Mouse (Mus musculus) embryo, embryonic 10.5 days (tissue): ENCODE results near the gene Rph3a.

Experiments
- DNase-seq: peaks from one replicate; pipeline ENCODE4 v3.0.0-alpha.2; 2015; ENCODE audit warnings: low spot score

The Rph3a gene

GRCm38 (mm10) chr5:121009811-121010569 lies at the start of gene Rph3a:
Gene Rph3a (minus strand): TSS chr5:121010092.
- DNase-seq: no peak

- no peak for DNase-seq
Measured at GRCm38 (mm10) chr5:121058261-121058660, 48.4 kb upstream of the Rph3a start.

DNA sequence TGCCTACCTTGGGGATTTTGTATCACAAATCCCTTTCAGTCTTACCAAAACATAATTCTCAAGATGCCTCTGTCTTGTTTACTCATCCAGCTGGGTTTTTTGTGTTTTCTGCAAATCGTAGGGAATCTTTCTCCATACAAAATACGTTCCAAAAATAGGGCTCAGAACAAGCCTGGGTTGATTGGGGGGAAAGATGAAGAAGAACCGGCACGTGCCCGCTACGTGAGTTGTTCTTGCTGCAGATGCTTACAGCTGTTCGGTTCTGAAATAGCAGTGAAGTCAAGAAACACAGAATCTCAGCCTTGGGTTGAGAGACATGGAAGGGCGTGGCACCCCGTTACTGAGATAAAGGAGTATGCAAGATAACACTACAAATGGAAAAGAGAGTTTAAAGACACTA lies 44.0 kb upstream of the Rph3a start:
- DNase-seq: no peak

DNA sequence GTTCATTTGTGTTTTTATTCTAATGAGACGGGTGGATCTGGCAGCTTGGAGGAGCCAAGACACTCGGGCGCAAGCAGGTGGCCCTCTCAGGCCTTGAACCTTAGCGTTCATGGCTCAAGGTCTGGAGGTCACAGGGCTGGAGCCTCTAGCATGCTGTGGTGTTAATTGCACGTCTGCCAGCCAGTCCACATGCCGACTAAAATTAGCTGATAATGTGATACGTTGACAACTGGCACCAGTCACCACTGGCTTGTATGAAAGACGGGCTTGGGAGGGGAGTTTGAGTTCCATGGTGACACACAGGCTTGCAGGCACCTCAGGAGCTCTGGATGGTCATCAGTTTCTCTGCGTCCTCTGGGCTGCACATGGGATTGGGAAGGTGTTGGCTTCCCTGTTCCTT lies 31.9 kb upstream of the Rph3a start:
- no peak for DNase-seq

DNA sequence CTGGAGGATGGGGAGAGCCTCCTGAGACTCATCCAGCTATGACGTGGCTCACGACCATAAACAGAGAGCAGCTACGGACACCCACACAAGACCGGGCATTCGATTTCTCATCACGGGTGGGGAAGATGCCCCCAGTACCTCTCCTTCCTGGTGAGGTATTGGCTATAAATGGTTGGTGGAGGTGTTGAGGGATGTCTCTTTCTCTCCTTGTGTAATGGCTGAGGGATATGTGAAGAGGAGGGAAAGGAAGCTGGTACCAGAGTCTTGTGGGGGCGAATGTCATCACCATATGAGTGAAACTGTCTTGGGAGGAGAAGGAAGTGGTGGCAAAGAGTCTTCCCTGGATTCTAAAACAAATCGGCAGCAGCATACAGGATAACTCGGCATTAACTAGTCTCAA lies 29.6 kb upstream of the Rph3a start:
- DNase-seq: no peak

DNA sequence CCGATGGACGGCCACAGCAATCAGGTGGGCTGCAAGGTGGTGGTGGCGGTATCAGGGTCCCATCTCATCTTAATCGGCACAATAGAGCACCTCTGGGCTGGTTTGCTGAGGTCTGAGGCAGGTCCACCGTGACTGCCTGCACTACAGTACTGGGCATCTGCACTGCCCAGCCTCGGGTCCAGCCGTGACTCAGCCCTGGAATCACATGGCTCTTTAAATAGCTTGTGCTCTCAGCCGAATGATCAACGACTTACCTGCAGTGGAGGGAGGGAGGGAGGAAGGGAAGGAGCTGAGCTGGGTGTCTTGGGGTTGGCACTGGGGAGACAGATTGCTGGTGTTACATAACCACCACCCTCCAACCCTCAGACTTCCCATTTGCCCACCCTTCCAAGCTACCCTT lies 20.3 kb upstream of the Rph3a start:
- no peak for DNase-seq

DNA sequence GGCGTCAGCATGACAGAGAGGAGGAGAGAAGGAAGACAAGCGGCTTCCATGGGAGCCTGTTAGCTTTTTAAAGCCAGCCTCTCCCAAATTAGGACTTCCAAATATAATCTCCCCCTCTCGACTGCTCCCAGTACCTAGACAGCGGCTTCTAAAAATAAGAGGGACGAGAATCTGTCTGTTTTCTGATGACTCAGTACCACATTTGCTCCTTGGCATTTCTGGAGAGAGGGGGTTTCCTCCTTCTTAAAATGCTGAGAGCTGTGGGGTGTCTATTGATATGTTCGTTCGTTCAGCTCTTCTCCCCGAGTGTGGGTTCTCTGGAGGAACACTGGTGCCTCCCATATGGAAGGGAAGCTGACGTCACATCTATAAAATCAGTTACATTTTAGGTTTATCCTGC lies 9.6 kb upstream of the Rph3a start:
- no peak for DNase-seq

DNA sequence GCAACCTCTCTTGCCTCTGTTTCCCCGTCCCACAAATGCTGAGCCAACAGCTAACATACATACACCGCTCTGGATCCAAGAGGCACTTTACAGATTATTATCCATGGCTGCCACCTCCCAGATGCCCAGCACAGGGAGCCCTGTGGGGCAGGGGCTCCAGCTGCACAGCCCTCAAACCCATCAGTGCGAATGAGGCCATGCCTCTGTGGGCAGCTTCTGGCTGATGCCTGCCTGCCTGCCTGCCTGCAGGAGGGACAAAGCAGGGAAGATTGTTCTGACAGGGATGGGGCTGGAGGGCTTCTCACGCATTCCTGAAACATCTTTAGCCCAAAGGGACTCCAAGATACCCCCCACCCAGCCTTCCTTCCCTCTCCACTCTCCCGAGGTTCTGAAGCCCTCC lies 7.8 kb upstream of the Rph3a start:
- no peak for DNase-seq

GRCm38 (mm10) chr5:121016405-121016804 lies 6.5 kb upstream of the Rph3a start:
- DNase-seq: no peak

- DNase-seq: no peak
Measured at GRCm38 (mm10) chr5:121014496-121014895, 4.6 kb upstream of the Rph3a start.

DNA sequence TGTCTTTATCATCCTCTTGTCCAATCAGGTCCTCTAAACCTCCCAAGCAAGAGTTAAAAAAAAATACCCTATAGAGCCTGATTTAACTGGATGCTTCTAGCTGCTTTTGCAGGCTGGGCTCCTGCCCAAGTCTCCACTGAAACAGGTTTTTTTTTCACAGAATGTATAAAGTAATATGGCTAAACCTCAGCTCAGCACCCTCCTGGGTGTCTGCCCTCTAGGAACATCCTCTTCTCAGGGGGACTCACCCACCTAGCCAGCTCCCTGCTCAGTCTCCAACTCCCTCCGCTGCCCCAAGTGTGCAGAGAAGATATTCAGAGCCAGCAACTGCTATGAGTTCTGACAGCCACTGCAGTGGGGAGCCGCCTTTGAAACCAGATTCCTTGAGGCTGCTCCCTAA lies 2.1 kb upstream of the Rph3a start:
- DNase-seq: no peak

DNA sequence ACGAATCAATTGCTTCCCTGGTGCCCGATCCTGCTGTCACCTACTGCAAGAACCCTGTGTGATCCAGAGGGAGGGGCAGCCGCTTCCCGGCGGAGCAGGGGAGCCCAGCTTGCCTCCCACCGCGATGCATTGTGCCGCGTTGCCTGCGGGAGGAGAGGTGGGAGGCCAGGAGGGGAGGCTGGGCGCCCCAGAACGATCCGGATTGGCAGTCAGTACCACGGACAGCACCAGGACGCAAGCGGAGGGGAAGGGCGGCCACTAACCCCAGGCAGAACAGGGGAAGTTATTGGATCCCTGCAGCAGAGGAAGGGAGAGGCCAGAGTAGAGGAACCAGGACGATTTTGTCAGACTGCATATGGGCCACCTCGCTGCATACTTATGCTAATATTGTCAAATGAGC lies 486 bp downstream of the Rph3a start:
- peak; percentile 84 for DNase-seq

GRCm38 (mm10) chr5:121008411-121009239 lies 1.3 kb downstream of the Rph3a start:
- DNase-seq: no peak

- no peak for DNase-seq
Measured at GRCm38 (mm10) chr5:121007563-121007962, 2.3 kb downstream of the Rph3a start.

DNA sequence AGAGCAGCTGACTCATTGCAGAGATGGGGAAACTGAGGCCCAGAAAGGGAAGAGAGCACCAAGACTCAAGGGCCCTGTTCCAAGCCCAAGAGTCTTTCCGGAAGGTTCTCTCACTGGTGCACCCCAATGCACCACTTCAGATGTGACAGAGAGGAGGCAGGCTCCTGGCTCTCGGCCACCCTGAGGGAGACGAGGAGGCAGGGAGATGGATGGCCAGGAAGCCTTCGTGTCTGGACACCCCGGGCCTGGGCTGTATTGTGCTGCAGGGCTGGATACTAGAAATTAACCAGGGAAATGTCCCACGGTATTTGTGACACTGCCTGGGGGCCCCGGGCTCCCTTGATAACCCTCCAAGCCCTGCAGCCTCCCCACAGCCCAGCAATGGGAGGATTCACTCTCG lies 2.8 kb downstream of the Rph3a start:
- no peak for DNase-seq

DNA sequence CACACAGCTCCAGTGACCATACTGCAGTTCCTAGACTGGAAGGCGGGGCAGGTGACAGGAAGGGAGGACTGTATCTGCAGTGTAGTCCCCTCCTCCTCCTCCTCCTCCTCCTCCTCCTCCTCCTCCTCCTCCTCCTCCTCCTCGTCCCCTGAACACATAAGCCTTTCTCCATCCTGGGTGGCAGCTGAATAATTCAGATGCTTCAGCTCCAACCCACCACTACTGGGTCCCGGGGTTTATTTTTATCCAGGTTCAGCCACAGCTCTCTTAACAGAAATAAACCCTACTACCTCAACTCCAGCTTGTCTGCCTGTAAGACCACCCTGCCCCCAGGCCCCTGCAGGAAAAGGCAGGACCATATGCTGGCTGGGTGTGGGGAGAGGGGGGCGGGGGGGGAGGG lies 3.7 kb downstream of the Rph3a start:
- no peak for DNase-seq

DNA sequence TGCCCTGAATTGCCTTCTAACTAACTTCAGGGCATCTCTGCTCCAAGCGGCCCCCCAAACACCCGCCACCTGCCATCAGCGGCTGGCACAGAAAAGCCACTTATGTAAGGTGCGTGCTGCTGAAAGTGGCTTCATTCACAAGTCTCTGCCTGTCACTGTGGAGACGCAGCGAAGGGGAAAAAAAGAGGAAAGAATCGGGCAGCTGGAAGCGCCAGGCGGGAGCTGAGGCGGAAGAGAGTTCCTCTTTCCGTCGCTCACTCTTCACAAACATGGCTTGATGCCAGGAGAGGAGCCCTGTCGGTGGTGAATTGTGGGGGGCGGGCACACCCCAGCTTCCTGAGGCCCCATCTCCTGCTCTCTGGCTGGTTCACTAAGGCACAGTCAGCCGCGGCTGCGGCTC lies 6.1 kb downstream of the Rph3a start:
- DNase-seq: no peak

GRCm38 (mm10) chr5:120999573-120999972 lies 10.3 kb downstream of the Rph3a start:
- DNase-seq: peak; percentile 46

DNA sequence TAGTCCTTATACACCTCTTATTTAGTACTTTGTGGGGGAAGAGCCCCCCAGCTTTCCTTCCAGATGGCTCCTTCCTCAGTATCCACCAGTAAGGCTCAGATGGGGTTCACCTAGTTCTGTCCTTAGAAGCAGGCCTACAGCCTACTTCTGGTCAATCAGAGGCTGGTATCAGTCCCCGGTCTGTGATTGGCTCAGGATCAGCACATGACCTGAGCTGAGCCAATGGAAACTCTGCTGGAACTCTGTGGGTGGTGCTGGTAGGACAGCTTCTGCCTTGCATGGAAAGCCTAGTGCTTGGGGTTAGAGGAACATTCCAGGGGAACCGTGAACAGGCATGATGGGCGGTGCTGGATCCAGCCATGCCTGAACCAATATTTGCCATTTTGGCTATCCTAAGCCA lies 21.5 kb downstream of the Rph3a start:
- DNase-seq: no peak

DNA sequence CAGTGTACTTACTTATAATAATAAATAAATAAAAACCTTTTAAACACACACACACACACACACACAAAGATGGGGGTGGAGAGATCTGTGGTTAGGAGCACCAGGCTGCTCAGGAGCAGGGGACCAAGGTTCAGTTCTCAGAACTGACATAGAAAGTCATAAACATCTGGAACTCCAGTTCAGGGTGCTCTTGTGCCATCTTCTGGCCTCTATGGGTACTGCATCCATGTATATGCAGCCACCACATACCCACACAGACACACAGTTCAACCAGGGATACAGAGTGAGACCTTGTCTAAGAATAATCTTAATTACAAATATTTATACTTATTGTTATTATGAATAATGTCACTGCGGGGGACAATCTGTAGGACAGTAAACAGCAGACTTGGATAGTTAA lies 26.9 kb downstream of the Rph3a start:
- peak; percentile 12 for DNase-seq

DNA sequence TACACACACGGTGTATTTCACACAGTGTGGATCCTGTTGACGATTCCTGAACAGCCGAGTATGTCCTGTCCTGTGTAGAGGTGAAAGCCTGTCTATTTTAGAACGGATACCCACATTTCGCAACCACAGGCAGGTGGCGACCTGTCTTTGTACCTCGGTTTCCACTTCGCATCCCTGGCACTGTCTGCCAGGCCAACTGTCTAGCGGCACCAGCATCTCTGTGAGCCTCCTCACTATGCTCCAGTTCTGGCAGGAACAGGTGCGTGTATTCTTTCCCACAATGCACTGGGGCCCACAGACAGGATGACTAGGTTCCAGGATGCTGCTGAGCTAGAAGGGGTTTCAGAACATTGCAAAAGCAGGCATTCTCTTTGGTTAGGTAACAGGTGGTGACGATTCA lies 28.7 kb downstream of the Rph3a start:
- DNase-seq: no peak

- DNase-seq: no peak
Measured at GRCm38 (mm10) chr5:120980116-120980515, 29.8 kb downstream of the Rph3a start.

GRCm38 (mm10) chr5:120976138-120976537 lies 33.8 kb downstream of the Rph3a start:
- DNase-seq: no peak

- no peak for DNase-seq
Measured at GRCm38 (mm10) chr5:120974522-120974921, 35.4 kb downstream of the Rph3a start.
